Mouse (Mus musculus) CH12.LX (cell line): ENCODE data around the gene Klhl24. TPM values are rescaled to one million over a fixed set of nuclear protein-coding genes. Genes with fewer than 3 reads are reported as not detected.

Experiments
- DNase-seq: peaks from one replicate; pipeline ENCODE4 v3.0.0-alpha.2; 2013; ENCODE audit errors: extremely low read depth
- H3K27ac ChIP-seq: 2 replicates; pipeline ENCODE4 v1.5.1; 2012; ENCODE audit warnings: low read depth, mild to moderate bottlenecking, control low read depth, moderate library complexity; ENCODE audit not compliant: insufficient read depth
- H3K27me3 ChIP-seq: replicated peaks from 2 replicates; pipeline ENCODE3; 2012; ENCODE audit warnings: inconsistent platforms
- H3K36me3 ChIP-seq, 2 experiments: replicated peaks in 1 of 2; 2 replicates each; pipeline versions ENCODE3 to v1.6.1; 2012; ENCODE audit warnings: inconsistent platforms in 1 of 2, low read length in 1 of 2, mild to moderate bottlenecking in 1 of 2, mixed read lengths in 1 of 2, moderate library complexity in 1 of 2; ENCODE audit not compliant: control insufficient read depth in 1 of 2, insufficient read depth in 1 of 2
- H3K4me1 ChIP-seq, 2 experiments: 2 replicates each; pipeline ENCODE4 v1.6.1; 2012; ENCODE audit warnings: inconsistent platforms in 1 of 2, moderate library complexity in 1 of 2; ENCODE audit not compliant: insufficient read depth in 2 of 2, control insufficient read depth in 1 of 2
- H3K4me2 ChIP-seq: 2 replicates; pipeline ENCODE4 v1.6.1; 2012; ENCODE audit warnings: low read depth, mild to moderate bottlenecking, control low read depth; ENCODE audit not compliant: poor library complexity, insufficient read depth, severe bottlenecking
- H3K4me3 ChIP-seq, 3 experiments: fragments of 150-350 bp in 1 of 3; sonication (generic) in 1 of 3; replicated peaks in 1 of 3; 2 replicates each; pipeline versions ENCODE3 to v1.5.1; 2011 to 2012; ENCODE audit warnings: low read depth in 2 of 3, low read length in 2 of 3, mild to moderate bottlenecking in 2 of 3, moderate library complexity in 2 of 3, control low read depth in 1 of 3, improper control_type of control experiment in 1 of 3, inconsistent platforms in 1 of 3, mixed read lengths in 1 of 3; ENCODE audit not compliant: poor library complexity in 1 of 3
- H3K79me2 ChIP-seq: replicated peaks from 2 replicates; pipeline ENCODE4 v1.6.1; 2012; ENCODE audit warnings: mild to moderate bottlenecking, moderate library complexity; ENCODE audit not compliant: control insufficient read depth, poor library complexity, insufficient read depth, severe bottlenecking; ENCODE audit errors: extremely low read depth
- H3K9ac ChIP-seq: 2 replicates; pipeline ENCODE4 v1.6.1; 2012; ENCODE audit warnings: low read depth, mild to moderate bottlenecking, control low read depth, moderate library complexity; ENCODE audit not compliant: insufficient read depth
- H3K9me3 ChIP-seq: replicated peaks from 2 replicates; pipeline ENCODE3; 2012; ENCODE audit warnings: low read length, inconsistent platforms, mixed read lengths
- CTCF ChIP-seq, 2 experiments: IDR thresholded peaks in 1 of 2; conservative IDR thresholded peaks in 1 of 2; 2 replicates each; pipeline ENCODE4 v1.5.1; 2011 to 2012; ENCODE audit warnings: low read depth in 2 of 2, low read length in 2 of 2, improper control_type of control experiment in 1 of 2, inconsistent platforms in 1 of 2, mild to moderate bottlenecking in 1 of 2, moderate library complexity in 1 of 2
- GABPA ChIP-seq: IDR thresholded peaks from 2 replicates; pipeline ENCODE4 v1.6.1; 2012; ENCODE audit warnings: low read depth, low read length, improper control_type of control experiment, inconsistent platforms; ENCODE audit not compliant: insufficient replicate concordance
- KAT2A ChIP-seq: IDR thresholded peaks from 2 replicates; pipeline ENCODE4 v1.6.1; 2012; ENCODE audit warnings: low read length, improper control_type of control experiment, inconsistent platforms; ENCODE audit not compliant: insufficient replicate concordance
- MYC ChIP-seq: IDR thresholded peaks from 2 replicates; pipeline ENCODE4 v1.6.1; 2011; ENCODE audit warnings: low read depth, mild to moderate bottlenecking, improper control_type of control experiment, low read length
- NELFE ChIP-seq: IDR thresholded peaks from 2 replicates; pipeline ENCODE4 v1.6.1; 2011; ENCODE audit warnings: low read depth, low read length, improper control_type of control experiment
- POLR2AphosphoS2 ChIP-seq: IDR thresholded peaks from 2 replicates; pipeline ENCODE4 v1.6.1; 2011; ENCODE audit warnings: low read depth, low read length, improper control_type of control experiment
- SIN3A ChIP-seq: IDR thresholded peaks from 2 replicates; pipeline ENCODE4 v1.6.1; 2012; ENCODE audit warnings: low read length, improper control_type of control experiment, inconsistent platforms
- SMC3 ChIP-seq: IDR thresholded peaks from 2 replicates; pipeline ENCODE4 v1.6.1; 2011; ENCODE audit warnings: low read depth, low read length, improper control_type of control experiment
- ZKSCAN1 ChIP-seq: IDR thresholded peaks from 2 replicates; pipeline ENCODE4 v1.6.1; 2012; ENCODE audit warnings: low read depth, inconsistent platforms, low read length, improper control_type of control experiment, borderline replicate concordance
- ZNF384 ChIP-seq: IDR thresholded peaks from 2 replicates; pipeline ENCODE4 v1.6.1; 2012; ENCODE audit warnings: low read depth, low read length, improper control_type of control experiment, inconsistent platforms
- dilution Hi-C: fragments of 300-500 bp; cut with MboI; formaldehyde crosslinking; loops from 2 replicates; pipeline ENCODE4 v1.14.3; 2020; ENCODE audit warnings: low sequenced_read_pairs; ENCODE audit not compliant: extremely low pct_unique_long_range_greater_than_20kb, extremely low pct_ligation_motif_present
- in situ Hi-C: fragments of 300-500 bp; cut with MboI; formaldehyde crosslinking; loops from 3 replicates; pipeline ENCODE4 v1.14.3; 2019; ENCODE audit warnings: low sequenced_read_pairs, low pct_ligation_motif_present, low pct_unique_long_range_greater_than_20kb, mixed read lengths
- polyA plus RNA-seq: library from polyadenylated mRNA; unstranded; fragments of >175 nt; gene quantifications from 2 replicates; pipeline ENCODE4 v1.2.1, GENCODE M21; 2012; ENCODE audit warnings: low read depth; ENCODE audit not compliant: insufficient read length
- total RNA-seq, 2 experiments: library from RNA; depleted of rRNA; stranded (reverse); fragments of 300-350 nt in 1 of 2; fragments of >200 nt in 1 of 2; gene quantifications; 2 replicates each; pipeline ENCODE4 v1.2.3; 2012 to 2014

Gene Klhl24
- total and polyA plus RNA-seq, 3 experiments = 15.9 to 31.1 (median 19.6) TPM

- H3K36me3 ChIP-seq = peaks cover 10 to 26% of the 10 kb centered on the region in 2 experiments
- peaks cover 6% of the 10 kb centered on the region for H3K79me2 ChIP-seq
- in situ Hi-C loops = loop anchor here (10.0 to 25.0 kb wide), 3 partner anchors 124 to 362 kb away; no protein-coding TSS in a partner anchor
- peaks cover 0 to 20% of the 10 kb centered on the region in 2 experiments; a peak in 2 of 4 replicates for H3K4me1 ChIP-seq
- TF ChIP-seq MYC (no peak), ZNF384 (no peak), SMC3 (no peak), ZKSCAN1 (no peak), NELFE (no peak), CTCF (conservative IDR thresholded peaks at IDR 0.05 in 1 of 2, IDR thresholded peaks at IDR 0.05 in 1 of 2; ENCODE audit: low read depth in 2 of 2, low read length in 2 of 2) (peak in 1 of 2 experiments; percentile 37; a peak in 1 of 4 replicates), KAT2A (no peak)
- no peaks in the 10 kb centered on the region for H3K27me3 ChIP-seq
- H3K9ac ChIP-seq = no peak overlapping the region
- DNase-seq = no peak
- H3K4me2 ChIP-seq = no peak overlapping the region; the same call in 1 of the 2 replicates
- H3K4me3 ChIP-seq = no peak overlapping the region
- H3K27ac ChIP-seq = no peak overlapping the region
- H3K9me3 ChIP-seq = peaks cover 28% of the 10 kb centered on the region
- dilution Hi-C loops = no loop called here
These were observed 1.7 kb downstream of the Klhl24 start for GRCm38 (mm10) chr16:20098866-20099629.

DNA sequence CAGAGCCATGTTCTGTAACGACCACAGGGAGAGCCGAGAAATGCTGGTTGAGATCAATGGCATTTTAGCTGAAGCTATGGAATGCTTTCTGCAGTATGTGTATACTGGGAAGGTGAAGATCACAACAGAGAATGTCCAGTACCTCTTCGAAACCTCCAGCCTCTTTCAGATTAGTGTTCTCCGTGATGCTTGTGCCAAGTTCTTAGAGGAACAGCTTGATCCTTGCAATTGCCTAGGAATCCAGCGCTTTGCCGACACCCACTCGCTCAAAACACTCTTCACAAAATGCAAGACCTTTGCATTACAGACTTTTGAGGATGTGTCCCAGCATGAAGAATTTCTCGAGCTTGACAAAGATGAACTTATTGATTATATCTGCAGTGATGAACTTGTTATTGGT lies 9.7 kb downstream of the Klhl24 start:
- Histone ChIP-seq H3K4me1 (no peaks in the 10 kb centered on the region; a peak in 1 of 4 replicates), H3K4me3 (no peak overlapping the region), H3K4me2 (no peak overlapping the region), H3K36me3 (peaks cover 41 to 75% of the 10 kb centered on the region in 2 experiments), H3K9ac (no peak overlapping the region), H3K79me2 (peaks cover 6% of the 10 kb centered on the region), H3K27ac (no peak overlapping the region), H3K9me3 (peaks cover 24% of the 10 kb centered on the region), H3K27me3 (no peaks in the 10 kb centered on the region)
- TF ChIP-seq GABPA (no peak), POLR2AphosphoS2 (no peak), SIN3A (no peak)
- dilution Hi-C loops = no loop called here
- in situ Hi-C loops = no loop called here
- no peak for DNase-seq

GRCm38 (mm10) chr16:20108961-20109360 lies 11.6 kb downstream of the Klhl24 start:
- no peak overlapping the region for H3K27ac ChIP-seq
- no peak overlapping the region for H3K4me2 ChIP-seq
- peaks cover 11% of the 10 kb centered on the region for H3K9me3 ChIP-seq
- no peaks in the 10 kb centered on the region for H3K27me3 ChIP-seq
- no peak overlapping the region for H3K4me3 ChIP-seq
- peaks cover 35 to 66% of the 10 kb centered on the region in 2 experiments for H3K36me3 ChIP-seq
- H3K79me2 ChIP-seq = peaks cover 3% of the 10 kb centered on the region
- no peak for DNase-seq
- dilution Hi-C loops = no loop called here
- H3K4me1 ChIP-seq = no peaks in the 10 kb centered on the region
- no peak overlapping the region for H3K9ac ChIP-seq
- TF ChIP-seq ZKSCAN1 (no peak), CTCF (conservative IDR thresholded peaks at IDR 0.05 in 1 of 2, IDR thresholded peaks at IDR 0.05 in 1 of 2; ENCODE audit: low read depth in 2 of 2, low read length in 2 of 2) (peak; percentile 11 to 28; a peak in 2 of 4 replicates), NELFE (no peak)
- in situ Hi-C loops = no loop called here
